Mouse (Mus musculus): ENCODE measurements around the gene Col8a1.

- TF ChIP-seq CTCF (IDR thresholded peaks at IDR 0.05; ENCODE audit: low read depth) (no peak), EP300 (IDR thresholded peaks at IDR 0.05; ENCODE audit: low read depth) (no peak)
Observed at GRCm38 (mm10) chr16:57759862-57760261, 5.3 kb upstream of the Col8a1 start.
